Mouse (Mus musculus) forebrain, embryonic 15.5 days (tissue): ENCODE measurements around the gene Atp5e. TPM values are rescaled to one million over a fixed set of nuclear protein-coding genes. Genes with fewer than 3 reads are reported as not detected.

Experiments
- ATAC-seq: fragments of 200-750 bp; cut with Nextera tagmentation; replicated peaks from 2 replicates; pipeline ENCODE4 v1.8.0; 2017; ENCODE audit warnings: mild to moderate bottlenecking, moderate TSS enrichment, moderate library complexity
- H3K27ac ChIP-seq: fragments of 300-500 bp; sonication (generic); replicated peaks from 2 replicates; pipeline ENCODE4 v1.5.1; 2015; ENCODE audit warnings: mild to moderate bottlenecking, inconsistent platforms
- H3K27me3 ChIP-seq: fragments of 300-500 bp; sonication (generic); 2 replicates; pipeline ENCODE4 v1.6.1; 2015; ENCODE audit warnings: inconsistent platforms
- H3K36me3 ChIP-seq: fragments of 300-500 bp; sonication (generic); 2 replicates; pipeline ENCODE4 v1.6.1; 2015; ENCODE audit warnings: mild to moderate bottlenecking, inconsistent platforms
- H3K4me1 ChIP-seq: fragments of 300-500 bp; sonication (generic); 2 replicates; pipeline ENCODE4 v1.6.1; 2015; ENCODE audit warnings: inconsistent platforms
- H3K4me2 ChIP-seq: fragments of 300-500 bp; sonication (generic); replicated peaks from 2 replicates; pipeline ENCODE4 v1.6.1; 2015; ENCODE audit warnings: mild to moderate bottlenecking, inconsistent platforms
- H3K4me3 ChIP-seq: fragments of 300-500 bp; sonication (generic); 2 replicates; pipeline ENCODE4 v1.5.1; 2015; ENCODE audit warnings: mild to moderate bottlenecking, inconsistent platforms
- H3K9ac ChIP-seq: fragments of 300-500 bp; sonication (generic); replicated peaks from 2 replicates; pipeline ENCODE4 v1.6.1; 2015; ENCODE audit warnings: mild to moderate bottlenecking, inconsistent platforms
- H3K9me3 ChIP-seq: fragments of 300-500 bp; sonication (generic); 2 replicates; pipeline ENCODE4 v1.6.1; 2016; ENCODE audit warnings: inconsistent platforms
- WGBS: fragments of 180-500 bp; shearing (Covaris S2); methylation state at CpG from one replicate; pipeline ENCODE4 v1.1.7; 2015; ENCODE audit warnings: mixed read lengths; 5-methylcytosine and 5-hydroxymethylcytosine counted together
- polyA plus RNA-seq: library from polyadenylated mRNA; unstranded; fragments of >200 nt; fragmentation: Nextera tagmentation; extraction: Ambion mirVana; gene quantifications from 2 replicates; pipeline ENCODE4 v1.2.1, GENCODE M21; 2015

Gene Atp5e
- polyA plus RNA-seq, 1 experiment from 2014 or later: 668 TPM

DNA sequence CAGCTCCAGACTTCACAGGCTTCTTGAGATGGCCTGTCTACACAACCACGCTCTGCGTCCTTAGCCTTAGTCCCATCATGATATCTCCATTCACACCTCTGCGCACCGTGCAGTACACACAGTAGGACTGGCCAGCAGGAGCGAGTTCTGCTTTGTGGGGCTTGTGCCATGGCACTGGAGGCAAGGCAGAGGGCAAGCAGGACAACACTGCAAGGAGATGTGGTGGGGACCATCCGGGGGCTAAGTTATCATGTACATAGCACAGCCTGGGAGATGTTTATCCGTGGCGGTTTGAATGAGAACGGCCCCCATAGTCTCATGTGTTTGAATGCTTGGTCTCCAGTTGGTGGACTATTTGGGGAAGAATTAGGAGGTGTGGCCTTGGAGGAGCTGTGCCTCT, 29.0 kb downstream of the Atp5e start:
- no peak overlapping the region for H3K27ac ChIP-seq
- H3K27me3 ChIP-seq: no peaks in the 10 kb centered on the region
- peaks cover 2% of the 10 kb centered on the region; the same call in 1 of the 2 replicates for H3K36me3 ChIP-seq
- WGBS: 97% methylated on average over 9 of the region's 9 CpGs
- H3K4me3 ChIP-seq: no peak overlapping the region
- no peak for ATAC-seq
- H3K4me2 ChIP-seq: no peak overlapping the region
- no peak overlapping the region for H3K9ac ChIP-seq
- H3K4me1 ChIP-seq: peaks cover 20% of the 10 kb centered on the region
- H3K9me3 ChIP-seq: no peaks in the 10 kb centered on the region

GRCm38 (mm10) chr2:174428996-174429591, 34.8 kb downstream of the Atp5e start:
- peak; percentile 55 for ATAC-seq
- Histone ChIP-seq H3K4me2 (no peak overlapping the region), H3K4me3 (no peak overlapping the region), H3K4me1 (0 out of 2 replicates have a peak, but pooled peaks cover 6% of the 10 kb centered on the region), H3K9ac (no peak overlapping the region), H3K27ac (no peak overlapping the region), H3K9me3 (no peaks in the 10 kb centered on the region), H3K27me3 (no peaks in the 10 kb centered on the region), H3K36me3 (peaks cover 37% of the 10 kb centered on the region; the same call in 1 of the 2 replicates)
- 26% methylated on average over 10 of the region's 10 CpGs for WGBS

DNA sequence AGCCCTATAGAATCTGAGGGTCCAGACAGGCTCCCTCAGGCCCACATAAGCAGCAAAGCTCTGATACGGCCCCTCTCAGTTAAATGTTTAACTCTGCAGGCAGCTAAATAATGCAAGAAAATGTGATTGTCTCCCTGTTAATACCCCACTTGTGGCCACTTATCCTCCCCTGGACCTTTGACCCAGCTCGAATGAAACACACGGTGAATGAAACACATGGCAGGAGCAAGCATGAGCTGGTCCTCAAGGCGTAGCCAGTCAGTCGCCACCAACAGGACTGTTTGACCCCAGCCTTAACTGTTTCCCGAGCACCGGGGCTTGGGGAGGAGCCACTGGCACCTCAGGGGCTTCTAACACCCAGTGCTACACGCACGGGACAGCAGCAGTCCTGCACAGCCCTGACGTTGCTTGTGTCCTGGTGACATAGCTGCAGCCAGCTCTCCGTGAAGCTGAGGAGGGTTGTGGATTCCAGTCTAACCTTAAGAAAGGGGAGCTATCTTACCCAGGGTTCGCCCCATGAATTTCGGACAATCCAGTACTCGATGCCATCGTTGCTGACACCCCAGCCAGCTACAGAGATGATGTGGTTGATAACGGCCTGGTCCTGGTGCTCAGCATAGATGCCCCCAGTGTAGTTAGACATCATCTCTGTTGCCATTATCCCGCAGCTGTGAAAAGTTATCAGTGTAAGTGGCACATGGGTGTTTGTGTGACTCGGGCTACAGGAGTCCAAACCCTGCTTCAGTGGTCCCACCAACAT, 35.6 kb downstream of the Atp5e start:
- H3K4me1 ChIP-seq: 0 out of 2 replicates have a peak, but pooled peaks cover 6% of the 10 kb centered on the region
- no peaks in the 10 kb centered on the region for H3K27me3 ChIP-seq
- no peak overlapping the region for H3K4me2 ChIP-seq
- WGBS: 81% methylated on average over 18 of the region's 18 CpGs
- ATAC-seq: no peak
- H3K9me3 ChIP-seq: no peaks in the 10 kb centered on the region
- peaks cover 43% of the 10 kb centered on the region; the same call in 1 of the 2 replicates for H3K36me3 ChIP-seq
- no peak overlapping the region for H3K27ac ChIP-seq
- H3K9ac ChIP-seq: no peak overlapping the region
- H3K4me3 ChIP-seq: no peak overlapping the region

DNA sequence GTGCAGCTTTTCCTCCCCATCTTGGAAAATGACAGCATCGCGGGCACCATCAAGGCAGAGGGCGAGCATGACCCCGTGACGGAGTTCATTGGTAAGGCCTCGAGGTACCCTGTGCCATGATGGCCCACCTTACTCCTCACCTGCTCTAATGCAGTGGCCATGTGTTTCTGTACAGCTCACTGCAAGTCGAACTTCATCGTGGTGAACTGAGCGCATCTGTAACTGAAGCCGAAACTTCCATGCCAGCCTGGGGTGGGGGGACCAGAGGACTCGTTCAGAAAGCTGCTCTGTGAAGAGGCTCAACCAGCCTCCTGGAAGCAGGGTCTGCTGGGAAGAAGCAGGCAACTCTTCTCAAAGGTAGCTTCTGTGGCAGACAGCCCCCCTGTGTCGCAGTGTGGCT, 37.0 kb downstream of the Atp5e start:
- ATAC-seq: no peak
- WGBS: 93% methylated on average over 12 of the region's 12 CpGs

DNA sequence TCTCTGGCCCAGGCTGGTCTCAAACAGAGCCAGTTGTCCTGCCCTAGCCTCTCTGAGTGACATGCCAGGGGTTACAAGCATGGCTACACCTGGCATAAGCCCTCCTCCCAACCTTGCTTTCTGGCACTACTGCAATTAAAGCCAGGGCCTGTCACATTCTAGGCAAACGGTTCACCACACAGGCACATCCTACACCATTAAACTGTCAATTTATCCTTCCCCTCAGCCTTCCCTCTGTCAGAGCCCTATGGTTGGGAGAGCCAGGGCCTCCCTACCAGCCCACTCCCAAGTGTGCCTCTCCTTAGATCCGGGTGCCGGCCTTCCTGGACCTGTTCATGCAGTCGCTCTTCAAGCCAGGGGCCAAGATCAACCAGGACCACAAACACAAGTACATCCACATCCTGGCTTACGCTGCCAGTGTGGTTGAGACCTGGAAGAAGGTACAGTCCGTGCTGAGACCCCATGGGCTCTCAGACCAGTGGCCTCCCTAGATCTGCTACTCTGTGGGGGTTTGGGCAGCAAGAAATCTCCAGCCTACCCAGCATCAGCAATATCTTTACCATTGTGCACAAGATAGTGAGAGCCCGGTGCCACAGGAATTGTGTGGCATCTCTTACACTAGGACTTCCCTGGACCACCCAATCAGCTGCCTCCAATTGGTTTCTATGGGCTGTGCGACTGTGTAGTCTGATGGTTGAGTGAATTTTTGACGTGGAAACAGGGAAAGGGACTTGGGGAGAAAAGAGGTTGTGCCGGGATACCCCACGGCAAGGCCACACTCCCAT, 39.4 kb downstream of the Atp5e start:
- 93% methylated on average over 11 of the region's 11 CpGs for WGBS
- peaks cover 51% of the 10 kb centered on the region for H3K36me3 ChIP-seq

More for the DNA sequence above, 37.0 kb downstream of the Atp5e start:
- no peak overlapping the region for H3K9ac ChIP-seq
- no peaks in the 10 kb centered on the region for H3K27me3 ChIP-seq
- no peaks in the 10 kb centered on the region for H3K9me3 ChIP-seq
- peaks cover 50% of the 10 kb centered on the region for H3K36me3 ChIP-seq
- H3K27ac ChIP-seq: no peak overlapping the region
- no peak overlapping the region for H3K4me3 ChIP-seq
- H3K4me1 ChIP-seq: 0 out of 2 replicates have a peak, but pooled peaks cover 6% of the 10 kb centered on the region
- H3K4me2 ChIP-seq: no peak overlapping the region

GRCm38 (mm10) chr2:174421107-174421506, 42.8 kb downstream of the Atp5e start:
- ATAC-seq: no peak
- no peaks in the 10 kb centered on the region for H3K27me3 ChIP-seq
- H3K27ac ChIP-seq: no peak overlapping the region
- no peak overlapping the region for H3K4me3 ChIP-seq
- H3K36me3 ChIP-seq: peaks cover 30% of the 10 kb centered on the region
- no peak overlapping the region for H3K9ac ChIP-seq
- WGBS: 75% methylated on average over 6 of the region's 6 CpGs
- no peaks in the 10 kb centered on the region for H3K9me3 ChIP-seq
- no peak overlapping the region for H3K4me2 ChIP-seq
- H3K4me1 ChIP-seq: peaks cover 7% of the 10 kb centered on the region

More for the DNA sequence above, 39.4 kb downstream of the Atp5e start:
- Histone ChIP-seq H3K4me3 (no peak overlapping the region), H3K4me2 (no peak overlapping the region), H3K27ac (no peak overlapping the region), H3K27me3 (no peaks in the 10 kb centered on the region), H3K4me1 (0 out of 2 replicates have a peak, but pooled peaks cover 5% of the 10 kb centered on the region), H3K9ac (no peak overlapping the region), H3K9me3 (no peaks in the 10 kb centered on the region)
- no peak for ATAC-seq

- ATAC-seq: peak; percentile 94
- WGBS: under 1% methylated on average over 40 of the region's 40 CpGs
- no peaks in the 10 kb centered on the region for H3K27me3 ChIP-seq
- H3K4me3 ChIP-seq: peak within 1 kb of the TSS; percentile 87
- H3K9me3 ChIP-seq: no peaks in the 10 kb centered on the region
- peak within 1 kb of the TSS; percentile 12; the same call in 1 of the 2 replicates for H3K27ac ChIP-seq
- peaks cover 9% of the 10 kb centered on the region for H3K4me1 ChIP-seq
- peak within 1 kb of the TSS; percentile 91 for H3K4me2 ChIP-seq
- no peaks in the 10 kb centered on the region for H3K36me3 ChIP-seq
- peak within 1 kb of the TSS; percentile 83 for H3K9ac ChIP-seq
Observed at GRCm38 (mm10) chr2:174415731-174416310, 48.1 kb downstream of the Atp5e start, which contains the start of gene Nelfcd. TSS of gene Nelfcd (plus strand) at chr2:174415804.

GRCm38 (mm10) chr2:174415001-174415730, 48.7 kb downstream of the Atp5e start:
- peak overlapping the region; percentile 87 for H3K4me3 ChIP-seq
- no peaks in the 10 kb centered on the region for H3K36me3 ChIP-seq
- ATAC-seq: no peak; the same call in 1 of the 2 replicates
- H3K4me2 ChIP-seq: peak overlapping the region; percentile 91
- H3K9ac ChIP-seq: peak overlapping the region; percentile 83; the same call in 1 of the 2 replicates
- H3K4me1 ChIP-seq: peaks cover 9% of the 10 kb centered on the region
- H3K27me3 ChIP-seq: no peaks in the 10 kb centered on the region
- 47% methylated on average over 18 of the region's 18 CpGs for whole genome bisulfite sequencing
- H3K9me3 ChIP-seq: no peaks in the 10 kb centered on the region
- no peak overlapping the region for H3K27ac ChIP-seq

GRCm38 (mm10) chr2:174413127-174413526, 50.8 kb downstream of the Atp5e start:
- WGBS: 84% methylated on average over 7 of the region's 7 CpGs
- no peaks in the 10 kb centered on the region for H3K9me3 ChIP-seq
- peaks cover 9% of the 10 kb centered on the region for H3K4me1 ChIP-seq
- H3K4me3 ChIP-seq: no peak overlapping the region
- no peak for ATAC-seq
- H3K27ac ChIP-seq: no peak overlapping the region
- no peaks in the 10 kb centered on the region for H3K27me3 ChIP-seq
- H3K9ac ChIP-seq: no peak overlapping the region
- H3K36me3 ChIP-seq: no peaks in the 10 kb centered on the region
- H3K4me2 ChIP-seq: no peak overlapping the region
